Mouse (Mus musculus): ENCODE measurements at regions not wholly inside any gene's neighbourhood (a gene's known extent, or its start where the extent isn't known, plus 50 kb on each side); places are given as distances from the start of the nearest gene placed in this dataset.

DNA sequence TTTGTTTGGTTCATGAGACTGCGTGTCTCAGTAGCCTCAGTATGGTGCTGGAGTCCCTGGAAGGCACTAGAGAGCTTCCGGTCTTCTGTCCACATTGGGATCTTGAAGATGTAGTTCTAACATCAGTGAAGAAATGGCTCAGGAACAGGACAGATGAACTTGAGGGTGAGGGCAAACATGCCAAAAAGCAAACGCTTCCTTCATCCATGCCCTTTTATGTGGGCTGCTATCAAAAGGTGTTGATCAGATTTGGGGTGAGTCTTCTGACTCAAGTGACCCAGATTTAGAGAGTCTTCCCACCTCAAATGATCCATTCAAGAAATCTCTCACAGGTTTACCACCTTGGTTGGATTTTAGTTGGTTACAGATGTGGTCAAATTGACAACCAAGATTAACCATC, 304.1 kb upstream of the Klf3 start:
- no peaks in the 10 kb centered on the region for H3K9me3 ChIP-seq (replicated peaks; ENCODE audit: insufficient read depth, low read length)
- H3K27me3 ChIP-seq (ENCODE audit: control insufficient read depth in 1 of 2, insufficient read depth in 2 of 2, low read length in 2 of 2), result no peaks in the 10 kb centered on the region; a peak in 1 of 4 replicates
- H3K4me3 ChIP-seq (ENCODE audit: control insufficient read depth in 1 of 2, insufficient read depth in 1 of 2, low read depth in 2 of 2, low read length in 2 of 2), result no peak overlapping the region
- H3K9ac ChIP-seq (ENCODE audit: control insufficient read depth, low read depth, low read length, poor library complexity, severe bottlenecking), result no peak overlapping the region
- no peaks in the 10 kb centered on the region for H3K79me2 ChIP-seq (ENCODE audit: control insufficient read depth, insufficient read depth, low read length, poor library complexity)
- no peak overlapping the region for H3K27ac ChIP-seq (ENCODE audit: control insufficient read depth, low read depth, low read length)
- TF ChIP-seq SIN3A (IDR thresholded peaks at IDR 0.05; ENCODE audit: low read length) (no peak), UBTF (IDR thresholded peaks at IDR 0.05; ENCODE audit: borderline replicate concordance, insufficient read depth, low read depth, low read length) (no peak), TAL1 (IDR thresholded peaks at IDR 0.05; ENCODE audit: low read length) (no peak), MYC (IDR thresholded peaks at IDR 0.05; ENCODE audit: low read depth, low read length) (no peak), CTCF (IDR thresholded peaks at IDR 0.05 in 2 of 3, conservative IDR thresholded peaks at IDR 0.05 in 1 of 3; ENCODE audit: control insufficient read depth in 1 of 3, insufficient read depth in 1 of 3, low read depth in 2 of 3, low read length in 3 of 3, poor library complexity in 1 of 3, severe bottlenecking in 1 of 3) (no peak), NRF1 (IDR thresholded peaks at IDR 0.05; ENCODE audit: insufficient read depth, low read depth, low read length, poor library complexity, severe bottlenecking) (no peak), CHD1 (IDR thresholded peaks at IDR 0.05; ENCODE audit: low read depth, low read length) (no peak), MAX (IDR thresholded peaks at IDR 0.05; ENCODE audit: low read length) (no peak), RAD21 (IDR thresholded peaks at IDR 0.05; ENCODE audit: low read depth, low read length) (no peak)
- no peaks in the 10 kb centered on the region for H3K36me3 ChIP-seq (ENCODE audit: control insufficient read depth in 1 of 2, insufficient read depth in 2 of 2, low read length in 2 of 2)
- H3K4me1 ChIP-seq (ENCODE audit: control insufficient read depth in 1 of 2, insufficient read depth in 2 of 2, low read length in 2 of 2), result peaks cover 0 to 4% of the 10 kb centered on the region in 2 experiments; a peak in 2 of 4 replicates
- no peak for DNase-seq (ENCODE audit: low read depth, low spot score)

DNA sequence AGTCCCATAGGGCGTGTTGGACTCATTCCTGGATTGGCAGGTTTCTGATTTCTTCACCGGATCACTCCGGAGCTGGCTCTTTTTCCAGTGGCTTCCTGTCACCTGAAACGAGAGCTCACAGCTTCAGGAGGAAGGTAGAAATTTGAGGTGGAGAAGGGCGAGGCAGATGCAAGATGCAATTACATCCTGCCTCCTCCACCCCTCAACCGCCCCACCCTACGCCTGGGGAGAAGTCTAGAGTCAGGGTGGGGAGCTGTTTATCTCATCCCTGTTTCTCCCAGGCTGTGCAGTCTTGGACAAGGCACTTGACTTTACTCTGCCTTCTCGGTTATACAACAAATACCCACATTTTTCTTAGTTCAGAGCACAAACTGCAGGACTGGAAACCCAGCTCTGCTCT, 302.8 kb upstream of the Klf3 start:
- peaks cover 0 to 3% of the 10 kb centered on the region in 2 experiments; a peak in 1 of 4 replicates for H3K36me3 ChIP-seq (ENCODE audit: control insufficient read depth in 1 of 2, insufficient read depth in 2 of 2, low read length in 2 of 2)
- H3K9ac ChIP-seq (ENCODE audit: control insufficient read depth, low read depth, low read length, poor library complexity, severe bottlenecking), result no peak overlapping the region
- no peak overlapping the region for H3K27ac ChIP-seq (ENCODE audit: control insufficient read depth, low read depth, low read length)
- H3K4me3 ChIP-seq (ENCODE audit: control insufficient read depth in 1 of 2, insufficient read depth in 1 of 2, low read depth in 2 of 2, low read length in 2 of 2), result no peak overlapping the region
- H3K4me1 ChIP-seq (ENCODE audit: control insufficient read depth in 1 of 2, insufficient read depth in 2 of 2, low read length in 2 of 2), result peaks cover 2 to 9% of the 10 kb centered on the region in 2 experiments
- H3K9me3 ChIP-seq (replicated peaks; ENCODE audit: insufficient read depth, low read length), result no peaks in the 10 kb centered on the region
- H3K27me3 ChIP-seq (ENCODE audit: control insufficient read depth in 1 of 2, insufficient read depth in 2 of 2, low read length in 2 of 2), result no peaks in the 10 kb centered on the region; a peak in 1 of 4 replicates
- DNase-seq (ENCODE audit: low read depth, low spot score), result no peak
- no peak for TF ChIP-seq HCFC1 (IDR thresholded peaks at IDR 0.05; ENCODE audit: low read depth, low read length)
- no peak for TF ChIP-seq MEF2A (IDR thresholded peaks at IDR 0.05; ENCODE audit: extremely low read depth, insufficient replicate concordance, low read depth, low read length, poor library complexity, severe bottlenecking)
- TF ChIP-seq MYB (IDR thresholded peaks at IDR 0.05; ENCODE audit: low read depth, low read length), result no peak
- no peak for TF ChIP-seq POLR2AphosphoS2 (IDR thresholded peaks at IDR 0.05; ENCODE audit: low read length)
- TF ChIP-seq USF2 (IDR thresholded peaks at IDR 0.05; ENCODE audit: borderline replicate concordance in 1 of 2, insufficient read depth in 1 of 2, low read depth in 1 of 2, low read length in 2 of 2), result no peak
- no peak for TF ChIP-seq ZC3H11A (IDR thresholded peaks at IDR 0.05; ENCODE audit: low read depth, low read length)
- H3K79me2 ChIP-seq (ENCODE audit: control insufficient read depth, insufficient read depth, low read length, poor library complexity), result peaks cover under 1% of the 10 kb centered on the region; the same call in 1 of the 2 replicates

Data from MEL (cell line).